Mouse (Mus musculus) olfactory bulb, adult 2 months (tissue): Measurements from ENCODE around the gene Med23.

Experiments used
- CTCF ChIP-seq: fragments of 200-500 bp; IDR thresholded peaks from 2 replicates; pipeline ENCODE4 v1.5.1; 2012; ENCODE audit warnings: low read depth, mild to moderate bottlenecking, low read length, moderate library complexity; ENCODE audit not compliant: insufficient read depth
- POLR2A ChIP-seq: fragments of 200-500 bp; IDR thresholded peaks from 2 replicates; pipeline ENCODE4 v1.6.1; 2012; ENCODE audit warnings: mild to moderate bottlenecking, low read depth, low read length, moderate library complexity; ENCODE audit not compliant: insufficient read depth

- TF ChIP-seq CTCF (no peak), POLR2A (no peak)
These were observed 33.3 kb upstream of the Med23 start for GRCm38 (mm10) chr10:24836366-24837038.
